Mouse (Mus musculus) gastrocnemius, postnatal 25 days (tissue): ENCODE results near the gene Prkag1. TPM values are rescaled to one million over a fixed set of nuclear protein-coding genes. Genes with fewer than 3 reads are reported as not detected.
A peak's percentile ranks its signal among the peaks of the same experiment; 100 is the strongest.

Source experiments
- DNase-seq: peaks from one replicate; pipeline ENCODE4 v3.0.0; 2022
- total RNA-seq, 2 experiments: library from RNA; stranded (reverse); gene quantifications; 1 replicate in 1 of 2; 2 replicates in 1 of 2; pipeline ENCODE4 v1.2.3; 2021

The Prkag1 gene
- total RNA-seq, 2 experiments from 2014 or later, result 43.6 to 43.9 TPM

DNA sequence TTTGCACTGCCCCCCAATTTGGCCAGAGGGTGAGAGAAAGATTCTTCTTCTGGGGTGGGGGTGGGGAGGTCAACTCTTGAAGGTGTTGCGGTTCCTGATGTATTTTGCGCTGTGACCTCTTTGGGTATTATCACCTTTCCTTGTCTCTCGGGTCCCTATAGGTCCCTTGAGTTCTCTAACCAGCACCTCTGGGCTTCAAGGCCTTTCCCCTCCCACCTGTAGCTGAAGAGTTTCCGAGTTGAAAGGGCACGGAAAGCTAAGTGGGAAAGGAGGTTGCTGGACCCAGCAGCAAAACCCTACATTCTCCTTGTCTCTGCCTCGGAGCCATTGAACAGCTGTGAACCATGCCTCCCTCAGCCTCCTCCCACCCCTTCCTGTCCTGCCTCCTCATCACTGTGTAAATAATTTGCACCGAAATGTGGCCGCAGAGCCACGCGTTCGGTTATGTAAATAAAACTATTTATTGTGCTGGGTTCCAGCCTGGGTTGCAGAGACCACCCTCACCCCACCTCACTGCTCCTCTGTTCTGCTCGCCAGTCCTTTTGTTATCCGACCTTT, 38.1 kb downstream of the Prkag1 start:
- no peak for DNase-seq

DNA sequence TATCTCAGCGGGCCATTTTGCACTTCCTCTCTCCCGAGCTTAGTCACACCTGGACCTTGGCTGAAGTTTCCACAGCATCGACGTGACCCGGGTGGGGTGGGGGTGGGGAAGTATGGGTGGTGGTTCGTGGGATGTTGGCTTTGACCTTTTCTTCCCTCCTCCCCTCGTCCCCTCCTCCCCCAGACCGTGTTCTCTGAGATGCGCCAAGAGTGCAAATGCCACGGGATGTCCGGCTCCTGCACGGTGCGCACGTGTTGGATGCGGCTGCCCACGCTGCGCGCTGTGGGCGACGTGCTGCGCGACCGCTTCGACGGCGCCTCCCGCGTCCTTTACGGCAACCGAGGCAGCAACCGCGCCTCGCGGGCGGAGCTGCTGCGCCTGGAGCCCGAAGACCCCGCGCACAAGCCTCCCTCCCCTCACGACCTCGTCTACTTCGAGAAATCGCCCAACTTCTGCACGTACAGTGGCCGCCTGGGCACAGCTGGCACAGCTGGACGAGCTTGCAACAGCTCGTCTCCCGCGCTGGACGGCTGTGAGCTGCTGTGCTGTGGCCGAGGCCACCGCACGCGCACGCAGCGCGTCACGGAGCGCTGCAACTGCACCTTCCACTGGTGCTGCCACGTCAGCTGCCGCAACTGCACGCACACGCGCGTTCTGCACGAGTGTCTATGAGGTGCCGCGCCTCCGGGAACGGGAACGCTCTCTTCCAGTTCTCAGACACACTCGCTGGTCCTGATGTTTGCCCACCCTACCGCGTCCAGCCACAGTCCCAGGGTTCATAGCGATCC, 38.9 kb downstream of the Prkag1 start:
- DNase-seq, result no peak

DNA sequence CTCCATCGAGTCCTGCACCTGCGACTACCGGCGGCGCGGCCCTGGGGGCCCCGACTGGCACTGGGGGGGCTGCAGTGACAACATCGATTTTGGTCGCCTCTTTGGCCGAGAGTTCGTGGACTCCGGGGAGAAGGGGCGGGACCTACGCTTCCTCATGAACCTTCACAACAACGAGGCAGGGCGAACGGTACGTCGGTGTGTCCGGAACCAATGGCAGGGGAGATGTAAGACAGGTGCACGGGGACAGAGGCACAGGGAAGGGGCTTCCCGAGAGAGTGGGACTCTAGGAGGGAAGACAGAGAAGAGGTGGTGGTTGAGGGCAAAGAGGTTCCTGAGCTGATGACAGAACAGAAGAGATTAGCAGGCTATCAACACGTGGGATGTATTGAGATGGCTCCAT, 39.5 kb downstream of the Prkag1 start:
- no peak for DNase-seq

DNA sequence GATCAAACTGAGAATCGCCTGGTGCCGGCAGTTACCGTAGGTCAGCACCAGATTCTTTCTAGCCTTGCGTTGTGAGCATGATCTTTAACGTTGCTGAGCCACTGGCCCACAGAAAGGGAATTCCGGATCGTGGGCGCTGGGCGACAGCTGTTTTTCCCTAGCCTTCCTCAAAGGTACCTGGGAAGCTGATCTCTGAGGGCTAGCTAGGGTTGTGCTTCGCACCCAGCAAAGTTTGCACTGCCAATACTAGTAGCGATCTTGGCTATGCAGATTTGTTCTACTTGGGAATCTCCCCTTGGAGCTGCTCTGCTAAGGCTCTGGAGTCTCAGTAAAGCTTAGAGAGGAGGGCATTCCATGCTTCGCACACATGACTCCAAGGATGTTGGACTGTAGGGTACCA, 40.1 kb downstream of the Prkag1 start:
- DNase-seq, result no peak

DNA sequence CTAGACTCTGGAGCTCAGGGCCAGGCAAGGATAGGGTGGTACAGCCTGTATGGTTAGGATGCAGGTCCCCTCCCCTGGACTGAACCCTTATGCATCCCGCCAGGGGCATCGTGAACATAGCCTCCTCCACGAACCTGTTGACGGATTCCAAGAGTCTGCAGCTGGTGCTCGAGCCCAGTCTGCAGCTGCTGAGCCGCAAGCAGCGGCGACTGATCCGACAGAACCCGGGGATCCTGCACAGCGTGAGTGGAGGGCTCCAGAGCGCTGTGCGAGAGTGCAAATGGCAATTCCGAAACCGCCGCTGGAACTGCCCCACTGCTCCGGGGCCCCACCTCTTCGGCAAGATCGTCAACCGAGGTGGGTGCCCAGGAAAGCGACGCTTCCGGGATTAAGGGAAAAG, 40.6 kb downstream of the Prkag1 start:
- no peak for DNase-seq

DNA sequence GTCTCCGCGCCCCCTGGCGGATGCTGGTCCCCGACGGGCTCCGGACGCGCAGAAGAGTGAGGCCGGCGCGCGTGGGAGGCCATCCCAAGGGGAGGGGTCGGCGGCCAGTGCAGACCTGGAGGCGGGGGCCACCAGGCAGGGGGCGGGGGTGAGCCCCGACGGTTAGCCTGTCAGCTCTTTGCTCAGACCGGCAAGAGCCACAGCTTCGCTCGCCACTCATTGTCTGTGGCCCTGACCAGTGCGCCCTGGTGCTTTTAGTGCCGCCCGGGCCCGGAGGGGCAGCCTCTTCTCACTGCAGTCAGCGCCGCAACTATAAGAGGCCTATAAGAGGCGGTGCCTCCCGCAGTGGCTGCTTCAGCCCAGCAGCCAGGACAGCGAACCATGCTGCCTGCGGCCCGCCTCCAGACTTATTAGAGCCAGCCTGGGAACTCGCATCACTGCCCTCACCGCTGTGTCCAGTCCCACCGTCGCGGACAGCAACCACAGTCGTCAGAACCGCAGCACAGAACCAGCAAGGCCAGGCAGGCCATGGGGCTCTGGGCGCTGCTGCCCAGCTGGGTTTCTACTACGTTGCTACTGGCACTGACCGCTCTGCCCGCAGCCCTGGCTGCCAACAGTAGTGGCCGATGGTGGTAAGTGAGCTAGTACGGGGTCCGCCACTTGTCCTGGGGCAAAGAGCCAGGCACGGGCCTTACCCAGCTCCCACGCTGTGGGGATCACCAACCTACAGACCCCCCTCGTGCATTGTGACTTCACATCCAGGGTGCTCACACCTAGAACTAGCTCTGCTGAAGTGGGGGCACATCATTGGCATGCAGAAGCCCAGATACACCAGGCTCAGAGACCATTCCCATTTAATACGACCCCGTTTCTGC, 41.4 kb downstream of the Prkag1 start, which contains the start of gene Wnt1:
TSS of gene Wnt1 (plus strand) at position 197 of the 875 bp plus-strand sequence.
- no peak for DNase-seq

DNA sequence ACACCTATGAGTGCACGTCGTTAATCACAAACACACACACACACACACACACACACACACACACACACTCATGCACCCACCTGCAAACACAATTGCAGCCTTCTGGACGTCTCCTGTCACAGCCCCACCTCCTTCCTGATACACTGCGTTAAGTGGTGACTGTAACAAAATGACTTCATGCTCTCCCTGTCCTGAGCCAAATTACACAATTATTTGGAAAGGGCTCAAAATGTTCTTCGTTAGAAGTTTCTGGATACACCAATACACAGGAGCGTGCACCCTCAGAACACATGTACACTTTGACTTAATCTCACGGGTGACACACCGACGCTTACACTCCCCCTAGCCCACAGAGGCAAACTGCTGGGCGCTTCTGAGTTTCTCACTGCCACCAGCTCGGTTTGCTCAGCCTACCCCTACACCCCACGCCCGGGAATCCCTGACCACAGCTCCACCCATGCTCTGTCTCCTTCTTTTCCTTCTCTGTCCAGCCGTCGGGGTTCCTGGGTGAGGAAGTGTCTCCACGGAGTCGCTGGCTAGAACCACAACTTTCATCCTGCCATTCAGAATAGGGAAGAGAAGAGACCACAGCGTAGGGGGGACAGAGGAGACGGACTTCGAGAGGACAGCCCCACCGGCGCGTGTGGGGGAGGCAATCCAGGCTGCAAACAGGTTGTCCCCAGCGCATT, 42.2 kb downstream of the Prkag1 start:
- DNase-seq, result no peak

DNA sequence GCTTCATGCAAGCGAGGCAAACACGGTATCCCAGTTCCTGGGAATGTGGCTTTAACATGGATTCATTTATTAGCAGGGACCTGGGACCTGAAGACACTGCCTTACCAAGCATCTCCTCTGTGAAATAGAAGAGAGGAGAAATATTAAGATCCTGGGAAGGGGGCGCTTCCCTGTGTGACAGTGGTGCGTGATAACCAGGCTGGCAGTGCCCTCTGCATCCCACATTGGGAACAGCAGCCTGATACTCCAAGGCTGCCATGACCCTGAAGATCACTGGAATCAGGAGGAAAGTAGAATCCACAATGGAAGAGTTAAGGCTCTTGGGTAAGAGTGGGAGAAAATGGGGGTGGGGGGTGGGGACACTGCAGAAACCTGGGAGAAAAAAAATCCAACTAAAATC, 43.4 kb downstream of the Prkag1 start:
- no peak for DNase-seq

DNA sequence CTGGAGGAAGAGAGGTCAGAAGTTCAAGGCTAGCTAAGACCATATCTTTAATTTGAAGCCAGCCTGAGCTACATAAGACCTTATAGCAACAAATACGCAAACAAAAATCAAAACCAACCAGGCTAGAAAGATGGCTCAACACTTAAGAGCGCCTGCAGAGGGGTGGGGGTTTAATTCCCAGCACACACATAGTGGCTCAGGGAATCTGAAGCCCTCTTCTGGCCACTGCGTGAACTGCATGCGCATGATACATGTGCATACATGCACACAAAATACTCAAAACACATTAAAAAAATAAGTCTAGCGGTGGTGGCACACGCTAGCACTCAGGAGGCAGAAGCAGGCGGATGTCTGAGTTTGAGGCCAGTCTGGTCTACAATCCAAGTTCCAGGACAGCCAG, 45.6 kb downstream of the Prkag1 start:
- DNase-seq, result no peak

DNA sequence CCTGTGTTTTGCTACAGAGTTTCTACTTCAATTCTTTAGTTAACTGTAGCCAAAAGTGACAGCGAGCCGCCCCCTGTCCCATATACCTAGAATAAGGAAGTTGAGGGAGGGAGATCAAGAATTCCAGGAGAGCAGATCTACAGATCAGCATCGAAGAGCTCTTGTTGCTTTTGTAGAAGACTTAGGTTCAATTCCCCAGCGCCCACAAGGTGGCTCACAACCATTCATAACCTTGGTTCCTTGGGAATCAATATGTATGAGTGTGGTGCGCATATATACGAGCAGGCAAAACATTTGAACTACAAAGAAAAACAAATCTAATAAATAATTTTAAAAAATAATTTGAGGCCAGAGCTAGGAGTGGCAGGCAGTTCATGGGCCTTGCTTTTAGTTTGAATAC, 50.2 kb downstream of the Prkag1 start:
- DNase-seq, result no peak

DNA sequence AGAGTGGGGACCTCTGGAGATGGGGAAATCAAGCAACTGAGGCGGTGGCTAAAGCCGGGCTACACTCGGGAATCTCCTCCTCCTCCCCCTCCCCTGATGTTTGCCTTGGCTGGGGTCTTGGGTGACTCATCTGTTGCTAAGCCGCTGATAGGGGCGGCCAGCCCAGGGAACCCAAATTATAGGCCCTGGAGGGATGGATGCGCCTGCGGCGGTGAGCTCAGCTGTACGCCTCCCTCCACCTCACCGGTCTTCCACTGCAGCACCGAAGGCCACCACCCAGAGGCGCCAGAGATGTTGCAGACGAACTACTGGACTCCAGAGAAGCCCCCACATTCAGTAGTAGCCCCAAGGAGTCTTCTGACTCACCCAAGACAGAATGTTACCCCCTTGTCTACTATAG, 50.7 kb downstream of the Prkag1 start:
- DNase-seq, result peak; percentile 57

DNA sequence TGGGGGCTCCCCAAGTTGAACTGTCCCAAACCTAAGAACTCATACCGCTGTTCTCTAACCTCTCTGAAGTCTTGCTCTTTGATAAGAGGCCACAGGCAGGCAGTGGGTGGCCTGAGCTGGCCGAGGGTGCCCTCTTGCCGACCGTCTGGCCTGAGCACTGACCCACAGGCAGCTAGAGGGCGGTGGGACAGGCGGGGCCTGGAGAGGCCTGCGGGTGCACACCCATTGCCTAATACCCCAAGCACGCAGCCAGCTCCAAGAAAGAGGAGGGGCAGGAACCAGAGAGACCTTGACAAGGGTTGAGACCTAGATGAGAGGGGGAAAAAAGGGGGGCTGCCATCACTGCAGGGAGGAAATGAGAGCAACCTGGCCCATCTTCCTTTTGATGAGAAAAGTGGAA, 51.2 kb downstream of the Prkag1 start:
- DNase-seq, result peak; percentile 51

DNA sequence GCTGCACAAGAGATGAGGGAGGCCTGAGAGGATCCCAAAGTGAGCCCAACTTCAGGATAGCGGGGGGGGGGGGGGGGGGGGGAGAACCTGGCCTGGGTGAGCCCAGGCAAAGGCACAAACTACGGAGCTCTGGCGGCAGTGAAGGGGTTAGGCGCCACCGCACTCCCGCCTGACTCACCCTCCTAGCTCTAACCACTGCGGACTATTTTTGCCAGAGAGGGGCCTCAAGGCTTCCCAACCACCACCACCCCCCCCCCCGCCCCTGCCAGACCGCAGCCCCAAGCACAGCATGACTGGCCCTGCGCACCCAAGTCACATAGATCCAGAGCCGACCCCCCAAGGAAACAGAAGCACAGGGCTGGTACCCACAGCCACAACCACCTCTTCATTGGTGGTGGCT, 52.5 kb downstream of the Prkag1 start:
- DNase-seq, result no peak

DNA sequence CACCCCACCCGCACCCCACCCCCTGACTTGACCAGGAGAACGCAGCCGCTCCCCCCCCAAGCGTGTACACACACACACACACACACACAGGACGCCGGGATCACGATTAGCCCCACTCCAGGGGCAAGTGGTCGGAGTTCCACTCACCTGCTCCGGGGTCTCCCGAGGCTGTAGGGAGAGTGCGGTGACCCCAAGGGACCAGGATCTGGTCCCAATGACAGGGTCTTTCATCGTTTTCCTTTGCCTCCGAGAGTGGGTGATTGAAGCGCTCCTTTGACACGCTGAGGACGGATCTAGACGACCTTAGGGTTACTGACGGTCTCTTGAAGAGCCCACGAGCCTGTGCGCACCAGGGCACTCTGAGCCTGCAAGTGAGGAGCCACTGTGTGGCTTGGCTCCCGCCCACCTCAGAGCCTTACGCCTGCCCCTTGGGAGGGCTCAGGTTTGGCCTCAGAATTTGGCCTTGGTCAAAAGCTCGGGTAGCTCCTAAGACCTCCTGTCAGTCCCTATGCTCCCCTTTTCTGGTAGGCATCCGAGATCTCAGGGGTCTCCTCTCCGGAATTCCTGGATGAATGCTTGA, 53.0 kb downstream of the Prkag1 start:
- no peak for DNase-seq

DNA sequence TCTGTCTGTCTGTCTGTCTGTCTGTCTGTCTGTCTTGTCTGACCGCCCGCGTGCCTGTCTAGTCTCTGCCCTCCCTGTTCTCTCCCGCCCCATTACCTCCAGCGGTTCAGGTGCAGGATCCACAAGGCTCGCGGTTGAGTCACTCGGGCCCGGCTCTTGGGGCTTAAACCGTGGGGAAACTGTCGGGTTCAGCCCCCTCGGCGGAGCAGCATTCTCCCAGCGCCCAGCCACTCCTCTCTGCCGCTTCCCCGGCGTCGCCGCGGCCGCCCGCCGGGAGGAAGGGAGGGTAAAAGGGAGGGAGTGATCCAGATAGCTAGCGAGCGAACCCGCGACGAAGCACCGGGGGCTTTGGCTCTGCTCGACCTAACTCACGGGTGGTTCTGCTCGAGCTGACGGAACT, 53.6 kb downstream of the Prkag1 start, which contains the start of gene Wnt10b:
TSS of gene Wnt10b (minus strand) at position 389 of the 400 bp plus-strand sequence.
- DNase-seq, result no peak

DNA sequence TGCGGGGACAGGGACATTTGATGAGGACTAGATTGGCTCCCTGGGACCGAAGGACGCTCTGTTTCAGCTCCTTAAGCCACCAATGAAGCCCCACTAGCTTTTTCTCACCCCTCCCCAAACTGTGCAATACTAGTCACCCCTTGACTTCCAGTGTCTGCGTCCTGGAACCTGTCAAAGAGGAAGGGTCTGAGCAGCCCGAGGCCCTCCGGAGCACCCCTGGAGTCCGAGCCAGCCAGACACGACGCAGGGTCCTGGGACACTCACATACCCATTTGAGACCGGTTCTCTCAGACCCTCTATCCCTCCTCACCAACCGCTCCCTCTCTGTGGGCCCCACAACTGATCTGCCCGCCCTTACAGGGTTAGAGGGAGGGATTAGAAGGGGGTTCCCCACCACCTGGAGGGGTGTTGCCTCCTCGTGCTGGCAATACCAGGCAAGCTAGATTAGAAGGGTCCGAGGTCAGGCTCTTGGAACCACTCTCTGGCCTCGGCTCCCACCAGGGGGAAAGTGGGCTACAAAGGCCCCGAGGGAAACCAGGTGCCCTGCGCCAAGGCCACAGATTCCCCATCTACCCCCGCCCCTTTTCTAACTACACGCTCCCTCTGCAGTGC, 54.2 kb downstream of the Prkag1 start:
- DNase-seq, result no peak

DNA sequence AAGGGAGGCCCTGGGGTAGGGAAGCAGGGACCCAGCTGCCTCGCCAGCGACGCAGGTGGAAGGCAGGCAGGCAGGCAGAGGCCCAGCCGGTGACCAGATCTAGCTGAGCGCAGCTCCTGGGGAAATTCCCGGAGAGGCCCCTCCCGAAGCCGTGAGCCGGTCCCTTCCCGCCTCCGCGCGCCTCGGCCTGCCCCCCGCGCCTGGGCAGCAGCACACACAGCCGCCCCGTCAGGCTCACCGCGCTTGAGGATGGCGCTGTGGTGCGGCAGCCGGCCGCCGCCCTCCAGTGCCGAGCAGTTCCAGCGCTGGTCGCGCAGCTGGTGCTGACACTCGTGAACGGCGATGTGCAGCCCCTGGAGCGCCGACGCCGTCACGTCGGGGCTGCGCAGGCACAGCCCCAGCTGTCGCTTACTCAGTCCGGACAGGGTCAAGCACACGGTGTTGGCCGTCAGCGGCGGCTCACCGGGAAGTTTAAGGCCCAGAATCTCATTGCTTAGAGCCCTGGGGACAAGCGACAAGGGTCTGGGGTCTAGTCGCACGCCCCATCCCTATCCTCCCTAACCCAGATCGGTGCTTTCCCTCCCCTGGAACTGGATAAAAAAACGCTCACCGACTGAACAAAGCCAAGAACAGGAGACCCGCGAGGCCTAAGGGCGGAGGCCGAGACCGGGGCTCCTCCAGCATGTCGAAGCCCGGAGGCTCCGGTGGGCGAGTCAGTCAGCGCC, 54.9 kb downstream of the Prkag1 start:
- peak; percentile 26 for DNase-seq

DNA sequence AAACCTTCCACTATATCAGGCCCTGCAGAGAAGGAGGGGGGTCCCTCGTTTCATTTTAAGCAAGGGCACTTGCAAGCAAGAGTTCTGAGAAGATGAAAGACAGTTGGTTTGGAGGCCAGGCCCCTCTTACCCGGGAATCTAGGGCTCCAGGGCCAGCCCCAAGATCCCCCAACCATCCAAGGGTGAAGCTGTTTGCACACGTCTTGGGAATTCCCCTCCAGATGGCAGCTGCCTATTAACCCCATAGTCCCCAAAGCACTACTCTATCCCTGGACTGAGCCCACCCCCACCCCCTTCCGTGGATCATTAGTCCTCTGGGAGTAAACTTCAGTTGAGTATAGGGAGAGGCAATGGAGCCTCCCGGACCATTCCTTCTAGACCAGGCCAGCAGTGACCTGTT, 55.8 kb downstream of the Prkag1 start:
- no peak for DNase-seq

DNA sequence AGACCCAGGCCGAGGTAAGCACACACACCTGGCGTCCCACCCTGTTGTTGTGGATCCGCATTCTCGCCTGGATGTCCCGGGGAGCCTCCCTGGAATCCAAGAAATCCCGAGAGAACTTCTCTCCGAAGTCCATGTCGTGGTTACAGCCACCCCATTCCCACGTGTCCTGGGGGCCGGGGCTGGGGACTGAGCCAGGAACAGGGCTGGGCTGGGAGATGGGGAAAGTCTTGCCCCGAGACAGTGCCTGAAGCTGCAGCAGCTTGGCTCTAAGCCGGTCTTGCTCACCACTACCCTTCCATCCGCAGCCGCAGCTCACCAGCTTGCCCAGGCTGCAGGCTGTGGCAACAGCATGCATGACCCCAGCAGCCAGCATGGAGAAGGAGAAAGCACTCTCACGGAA, 57.2 kb downstream of the Prkag1 start:
- no peak for DNase-seq

DNA sequence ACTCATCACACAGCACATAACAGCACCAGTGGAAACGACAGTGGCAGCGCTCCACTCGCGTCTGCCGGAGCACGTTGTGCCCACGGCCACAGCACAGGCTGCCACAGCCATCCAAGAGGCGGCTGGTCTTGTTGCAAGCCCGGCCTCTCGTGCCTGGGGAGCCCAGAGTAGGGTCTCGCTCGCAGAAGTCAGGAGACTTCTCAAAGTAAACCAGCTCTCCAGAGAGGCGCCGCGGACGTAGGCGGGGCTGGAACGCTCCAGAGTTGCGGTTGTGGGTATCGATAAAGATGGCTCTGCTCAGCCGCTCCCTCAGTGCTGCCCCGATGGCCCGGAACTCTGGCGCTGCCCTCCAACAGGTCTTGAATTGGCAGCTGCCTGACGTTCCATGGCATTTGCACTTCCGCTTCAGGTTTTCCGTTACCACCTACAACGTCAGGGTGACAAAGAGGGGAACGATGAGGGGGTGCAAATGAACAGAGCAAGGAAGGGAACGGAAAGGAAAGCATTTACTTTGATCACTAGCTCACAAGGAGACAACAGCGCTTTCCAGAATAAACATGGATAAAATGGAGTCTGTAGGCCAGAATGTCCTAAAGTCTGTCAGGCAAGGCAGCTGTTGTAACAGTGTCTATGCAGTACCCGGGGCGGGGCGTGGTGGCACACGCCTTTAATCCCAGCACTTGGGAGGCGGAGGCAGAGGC, 58.7 kb downstream of the Prkag1 start:
- DNase-seq, result no peak
